Mouse (Mus musculus): ENCODE results near the gene Agr3.
A peak's percentile ranks its signal among the peaks of the same experiment; 100 is the strongest.

Agr3 gene

GRCm38 (mm10) chr12:35925402-35925801 lies at the start of gene Agr3:
Gene Agr3 (plus strand): TSS chr12:35925620.
- no peak for DNase-seq (ENCODE audit: low read depth)

- DNase-seq (ENCODE audit: low read depth): no peak
Observed at GRCm38 (mm10) chr12:35884892-35885558, 40.4 kb upstream of the Agr3 start.

- DNase-seq (ENCODE audit: low read depth): no peak
Observed at GRCm38 (mm10) chr12:35889383-35889782, 36.0 kb upstream of the Agr3 start.

GRCm38 (mm10) chr12:35890756-35891155 lies 34.7 kb upstream of the Agr3 start:
- no peak for DNase-seq (ENCODE audit: low read depth)

GRCm38 (mm10) chr12:35894304-35894900 lies 31.0 kb upstream of the Agr3 start:
- no peak for DNase-seq (ENCODE audit: low read depth)

GRCm38 (mm10) chr12:35895875-35896763 lies 29.3 kb upstream of the Agr3 start:
- DNase-seq (ENCODE audit: low read depth): peak; percentile 88

- no peak for DNase-seq (ENCODE audit: low read depth)
Observed at GRCm38 (mm10) chr12:35896764-35897282, 28.6 kb upstream of the Agr3 start.

GRCm38 (mm10) chr12:35910632-35911031 lies 14.8 kb upstream of the Agr3 start:
- DNase-seq (ENCODE audit: low read depth): no peak

GRCm38 (mm10) chr12:35915813-35916212 lies 9.6 kb upstream of the Agr3 start:
- no peak for DNase-seq (ENCODE audit: low read depth)

- DNase-seq (ENCODE audit: low read depth): no peak
Observed at GRCm38 (mm10) chr12:35916467-35916866, 9.0 kb upstream of the Agr3 start.

GRCm38 (mm10) chr12:35918031-35918430 lies 7.4 kb upstream of the Agr3 start:
- no peak for DNase-seq (ENCODE audit: low read depth)

- DNase-seq (ENCODE audit: low read depth): peak; percentile 45
Observed at GRCm38 (mm10) chr12:35927804-35928203, 2.4 kb downstream of the Agr3 start.

GRCm38 (mm10) chr12:35932816-35933215 lies 7.4 kb downstream of the Agr3 start:
- no peak for DNase-seq (ENCODE audit: low read depth)

- no peak for DNase-seq (ENCODE audit: low read depth)
Observed at GRCm38 (mm10) chr12:35951757-35952156, 26.3 kb downstream of the Agr3 start.

GRCm38 (mm10) chr12:35957235-35957634 lies 31.8 kb downstream of the Agr3 start:
- DNase-seq (ENCODE audit: low read depth): peak; percentile 59

- peak; percentile 8 for DNase-seq (ENCODE audit: low read depth)
Observed at GRCm38 (mm10) chr12:35966098-35966767, 40.8 kb downstream of the Agr3 start.

- DNase-seq (ENCODE audit: low read depth): peak; percentile 11
Observed at GRCm38 (mm10) chr12:35966768-35967141, 41.3 kb downstream of the Agr3 start.

- no peak for DNase-seq (ENCODE audit: low read depth)
Observed at GRCm38 (mm10) chr12:35975898-35976297, 50.5 kb downstream of the Agr3 start.

- no peak for DNase-seq (ENCODE audit: low read depth)
Observed at GRCm38 (mm10) chr12:35977633-35978246, 52.3 kb downstream of the Agr3 start.

GRCm38 (mm10) chr12:35979625-35980024 lies 54.2 kb downstream of the Agr3 start:
- DNase-seq (ENCODE audit: low read depth): no peak

- peak; percentile 15 for DNase-seq (ENCODE audit: low read depth)
Observed at GRCm38 (mm10) chr12:35981732-35982360, 56.4 kb downstream of the Agr3 start.

All from induced T-regulatory cell, adult 2 months (primary cell).